In genomic region chr11:120518027-120518426, GRCm38 (mm10) we compare ENCODE assay signal across 8 mouse cellular contexts. TPM values are rescaled to one million over a fixed set of nuclear protein-coding genes. Genes with fewer than 3 reads are reported as not detected.
DNase-seq lines count a peak whose midpoint lies in the region.

No protein-coding gene starts in this region.

- DNase-seq in gastrocnemius, adult 18-20 months (ENCODE audit: low spot score): peak; percentile 67
- no peak for DNase-seq in gastrocnemius, postnatal 10 days
- peak; percentile 64 to 72 for DNase-seq in frontal cortex, postnatal 14 days (ENCODE audit: low spot score in 2 of 2)
- DNase-seq in layer of hippocampus, adult 9-10 months (ENCODE audit: low spot score): peak; percentile 42
- peak; percentile 56 to 66 for DNase-seq in lung, postnatal 4 days
- no peak for DNase-seq in embryo, embryonic 10.5 days (ENCODE audit: low spot score)
- DNase-seq in thymus, postnatal 4 days: no peak
- no peak for DNase-seq in retina, embryonic 14.5 days (ENCODE audit: low spot score)

RNA-seq across cellular contexts. Expression of gene Gcgr, which starts 12.5 kb away (rescaled TPM):
- under 1 TPM in 1 of 2 experiments, not detected in 1; 0.45 TPM for total RNA-seq in gastrocnemius, adult 18-20 months (2021)
- total RNA-seq in gastrocnemius, postnatal 10 days (2021): under 1 TPM; 0.09 to 0.75 TPM

RNA-seq across cellular contexts. Expression of gene Slc25a10, which starts 26.4 kb away (rescaled TPM):
- total RNA-seq in gastrocnemius, adult 18-20 months (2021): 1 to 10 TPM; 3.3 to 4.5 TPM
- total RNA-seq in gastrocnemius, postnatal 10 days (2021): 10 to 100 TPM in 1 of 2 experiments, 1 to 10 TPM in 1; 9.7 to 11.1 TPM

RNA-seq across cellular contexts. Expression of gene Mcrip1, which starts 31.5 kb away (rescaled TPM):
- total RNA-seq in gastrocnemius, adult 18-20 months (2021): 10 to 100 TPM; 18.4 to 22.7 TPM
- 10 to 100 TPM; 51.3 to 52.7 TPM for total RNA-seq in gastrocnemius, postnatal 10 days (2021)

RNA-seq across cellular contexts. Expression of gene Ppp1r27, which starts 32.9 kb away (rescaled TPM):
- 100 to 1,000 TPM; 140 to 577 TPM for total RNA-seq in gastrocnemius, adult 18-20 months (2021)
- 100 to 1,000 TPM; 156 to 183 TPM for total RNA-seq in gastrocnemius, postnatal 10 days (2021)

RNA-seq across cellular contexts. Expression of gene Mrpl12, which starts 33.6 kb away (rescaled TPM):
- total RNA-seq in gastrocnemius, adult 18-20 months (2021): 100 to 1,000 TPM; 130 to 136 TPM
- total RNA-seq in gastrocnemius, postnatal 10 days (2021): 100 to 1,000 TPM; 121 to 147 TPM

Comparison
In these comparisons a context has a peak if more than half of its experiments do, and no peak if none do; other contexts are left out.
1. DNase-seq: peak in gastrocnemius, adult 18-20 months (single experiment), frontal cortex, postnatal 14 days (2 of 2), layer of hippocampus, adult 9-10 months (single experiment) and lung, postnatal 4 days (2 of 2); none in gastrocnemius, postnatal 10 days (single experiment), embryo, embryonic 10.5 days (single experiment), thymus, postnatal 4 days (single experiment) and retina, embryonic 14.5 days (single experiment).